Mouse (Mus musculus): ENCODE results near the gene Zmiz2. TPM values are rescaled to one million over a fixed set of nuclear protein-coding genes. Genes with fewer than 3 reads are reported as not detected.
A peak's percentile ranks its signal among the peaks of the same experiment; 100 is the strongest.
"Not testable (repeated sequence)": the region's sequence is repeated elsewhere in the genome, so short reads cannot be mapped to it uniquely, and the experiment has no call there.

Gene Zmiz2
- polyA plus RNA-seq, 1 experiment from 2014 or later: 9.9 TPM

DNA sequence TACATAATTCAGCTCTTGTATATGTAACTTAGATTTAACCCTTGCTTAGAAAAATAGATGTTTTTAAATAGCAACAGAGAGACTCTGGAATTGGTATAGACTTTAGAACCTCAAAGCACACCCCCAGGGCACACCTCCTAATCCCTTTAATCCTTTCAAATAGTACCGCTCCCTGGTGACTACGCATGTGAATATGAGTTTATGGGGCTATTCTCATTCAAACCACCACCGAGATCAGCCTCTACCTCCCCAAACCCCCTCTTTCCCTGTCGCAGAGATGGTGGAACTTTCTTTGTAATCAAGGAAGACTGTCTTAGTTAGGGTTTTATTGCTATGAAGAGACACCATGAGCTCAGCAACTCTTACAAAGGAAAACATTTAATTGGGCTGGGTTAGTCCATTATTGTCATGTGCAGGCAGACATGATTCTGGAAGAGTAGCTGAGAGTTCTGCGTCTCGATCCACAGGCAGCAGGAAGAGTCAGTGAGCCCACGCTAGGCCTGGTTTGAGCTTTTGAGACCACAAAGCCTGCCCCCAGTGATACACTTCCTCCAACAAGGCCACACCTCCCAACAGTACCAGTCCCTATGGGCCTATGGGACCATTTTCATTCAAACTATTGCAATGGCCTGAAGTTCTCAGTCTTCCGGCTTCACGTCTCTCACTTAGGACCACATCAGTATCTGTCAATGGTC is 24.1 kb upstream of the Zmiz2 start:
- Histone ChIP-seq H3K4me3 (replicated peaks; ENCODE audit: low read depth, low read length) (no peak overlapping the region), H3K27ac (no peak overlapping the region), H3K4me2 (ENCODE audit: low read length) (no peak overlapping the region), H3K4me1 (replicated peaks; ENCODE audit: insufficient read depth, low read length) (no peaks in the 10 kb centered on the region), H3K27me3 (ENCODE audit: insufficient read depth, low read length) (no peaks in the 10 kb centered on the region), H3K9me3 (replicated peaks; ENCODE audit: low read length) (no peaks in the 10 kb centered on the region), H3K36me3 (ENCODE audit: insufficient read depth, low read length) (no peaks in the 10 kb centered on the region), H3K9ac (ENCODE audit: low read depth, low read length) (no peak overlapping the region)
- DNase-seq (ENCODE audit: low spot score) (no peak), ATAC-seq (replicated peaks; ENCODE audit: low FRiP score, low read depth) (no peak)
- TF ChIP-seq CTCF (IDR thresholded peaks at IDR 0.05; ENCODE audit: low read depth): no peak
- 95% methylated on average over 9 of the region's 9 CpGs for WGBS

DNA sequence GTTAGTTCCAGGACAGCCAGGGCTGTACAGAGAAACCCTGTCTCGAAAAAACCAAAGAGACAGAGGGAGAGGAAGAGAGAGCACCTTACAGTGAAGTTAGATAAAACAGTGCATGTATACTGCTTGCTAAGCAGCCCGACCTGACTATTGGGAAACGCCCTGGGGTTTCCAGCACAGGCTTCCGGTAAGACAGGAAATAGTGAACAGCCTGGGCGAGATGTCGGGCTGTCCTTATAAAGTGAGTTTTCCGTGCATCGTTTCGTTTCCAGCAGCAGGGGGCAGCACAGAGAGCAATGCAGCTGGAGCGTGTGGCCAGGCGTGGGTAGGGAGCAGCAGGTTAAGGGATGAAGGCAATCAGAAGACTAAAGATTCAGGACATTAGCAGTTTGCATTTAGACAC is 23.0 kb upstream of the Zmiz2 start:
- no peak overlapping the region for H3K4me2 ChIP-seq (ENCODE audit: low read length)
- ATAC-seq (replicated peaks; ENCODE audit: low FRiP score, low read depth): peak; percentile 81; the same call in 1 of the 2 replicates
- 15% methylated on average over 11 of the region's 11 CpGs for WGBS
- H3K36me3 ChIP-seq (ENCODE audit: insufficient read depth, low read length): no peaks in the 10 kb centered on the region
- peak; percentile 91 for DNase-seq (ENCODE audit: low spot score)
- H3K27ac ChIP-seq: 0 out of 2 replicates have a peak overlapping the region, but pooled peaks have one; percentile 31
- H3K9me3 ChIP-seq (replicated peaks; ENCODE audit: low read length): no peaks in the 10 kb centered on the region
- no peak overlapping the region for H3K9ac ChIP-seq (ENCODE audit: low read depth, low read length)
- no peaks in the 10 kb centered on the region for H3K4me1 ChIP-seq (replicated peaks; ENCODE audit: insufficient read depth, low read length)
- H3K4me3 ChIP-seq (replicated peaks; ENCODE audit: low read depth, low read length): no peak overlapping the region
- TF ChIP-seq CTCF (IDR thresholded peaks at IDR 0.05; ENCODE audit: low read depth): peak; percentile 91
- H3K27me3 ChIP-seq (ENCODE audit: insufficient read depth, low read length): no peaks in the 10 kb centered on the region

DNA sequence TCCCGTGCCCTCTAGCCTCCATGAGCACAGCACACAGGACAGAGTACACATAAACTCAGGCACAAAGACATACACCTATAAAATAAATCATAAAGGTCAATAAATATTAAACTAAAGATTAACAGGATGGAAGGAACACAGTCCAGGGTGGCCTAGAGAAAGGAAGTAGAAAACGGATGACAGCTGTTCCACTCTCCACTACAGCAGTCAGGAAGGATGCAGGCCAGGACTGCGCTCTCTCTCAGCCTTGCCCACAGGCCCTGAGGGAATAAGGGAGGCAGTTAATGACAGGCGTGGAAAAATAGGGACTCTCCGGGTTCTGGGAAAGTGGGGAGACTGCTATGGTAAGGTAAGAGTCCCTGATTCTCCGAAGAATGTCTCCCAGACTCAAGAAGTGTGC is 22.4 kb upstream of the Zmiz2 start:
- Histone ChIP-seq H3K27ac (peak overlapping the region; percentile 31; the same call in 1 of the 2 replicates), H3K27me3 (ENCODE audit: insufficient read depth, low read length) (no peaks in the 10 kb centered on the region), H3K4me2 (ENCODE audit: low read length) (no peak overlapping the region), H3K4me1 (replicated peaks; ENCODE audit: insufficient read depth, low read length) (no peaks in the 10 kb centered on the region), H3K9ac (ENCODE audit: low read depth, low read length) (no peak overlapping the region), H3K9me3 (replicated peaks; ENCODE audit: low read length) (no peaks in the 10 kb centered on the region), H3K36me3 (ENCODE audit: insufficient read depth, low read length) (no peaks in the 10 kb centered on the region), H3K4me3 (replicated peaks; ENCODE audit: low read depth, low read length) (no peak overlapping the region)
- DNase-seq (ENCODE audit: low spot score) (peak; percentile 22), ATAC-seq (replicated peaks; ENCODE audit: low FRiP score, low read depth) (peak; percentile 48; the same call in 1 of the 2 replicates)
- TF ChIP-seq CTCF (IDR thresholded peaks at IDR 0.05; ENCODE audit: low read depth): no peak
- WGBS: 74% methylated on average over 6 of the region's 6 CpGs

DNA sequence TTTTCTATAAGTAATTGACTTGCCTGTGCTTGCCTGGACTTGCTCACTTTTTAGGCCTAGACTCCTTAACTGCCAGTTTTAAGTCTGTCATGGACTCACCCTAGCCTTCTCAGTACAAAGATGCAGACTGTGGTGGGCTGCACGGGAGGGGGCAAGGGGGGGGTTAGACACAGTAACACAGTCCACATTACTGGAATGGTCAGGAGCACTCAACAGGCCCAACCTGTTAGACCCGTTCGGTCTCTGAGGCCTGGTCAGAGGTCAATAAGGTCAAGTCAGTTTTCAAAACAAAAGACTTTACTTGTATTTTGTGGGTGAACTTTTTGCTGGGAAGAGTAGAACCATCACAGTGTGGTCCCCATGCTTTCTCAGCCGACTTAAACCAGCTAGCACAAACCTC is 21.7 kb upstream of the Zmiz2 start:
- WGBS: 62% methylated on average over 4 of the region's 4 CpGs
- Histone ChIP-seq H3K36me3 (ENCODE audit: insufficient read depth, low read length) (no peaks in the 10 kb centered on the region), H3K27ac (no peak overlapping the region), H3K9me3 (replicated peaks; ENCODE audit: low read length) (no peaks in the 10 kb centered on the region), H3K4me3 (replicated peaks; ENCODE audit: low read depth, low read length) (no peak overlapping the region), H3K9ac (ENCODE audit: low read depth, low read length) (no peak overlapping the region), H3K4me2 (ENCODE audit: low read length) (no peak overlapping the region), H3K4me1 (replicated peaks; ENCODE audit: insufficient read depth, low read length) (no peaks in the 10 kb centered on the region), H3K27me3 (ENCODE audit: insufficient read depth, low read length) (no peaks in the 10 kb centered on the region)
- DNase-seq (ENCODE audit: low spot score): no peak
- TF ChIP-seq CTCF (IDR thresholded peaks at IDR 0.05; ENCODE audit: low read depth): no peak
- no peak for ATAC-seq (replicated peaks; ENCODE audit: low FRiP score, low read depth)

DNA sequence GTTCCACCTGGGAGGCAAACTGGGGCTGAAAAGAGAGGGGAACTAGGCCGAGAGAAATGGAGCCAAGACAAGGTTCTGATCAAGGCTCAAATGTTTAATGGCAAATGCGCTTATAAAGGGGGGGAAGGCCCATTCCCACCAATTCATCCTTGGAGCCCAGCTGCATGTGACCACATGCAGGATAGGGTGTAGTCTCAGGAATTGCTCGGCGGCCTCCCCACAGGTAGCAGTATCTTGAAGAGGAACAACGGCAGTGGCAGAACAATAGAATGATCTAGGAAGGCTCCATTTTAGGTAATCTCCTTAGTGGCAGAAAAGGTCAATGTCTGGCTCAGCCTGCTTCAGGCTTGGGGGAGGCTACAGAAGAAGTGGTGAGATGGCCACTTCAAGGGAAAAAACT is 20.9 kb upstream of the Zmiz2 start:
- not testable (repeated sequence) for ATAC-seq (replicated peaks; ENCODE audit: low FRiP score, low read depth); H3K4me3 ChIP-seq (replicated peaks; ENCODE audit: low read depth, low read length); H3K9me3 ChIP-seq (replicated peaks; ENCODE audit: low read length); H3K9ac ChIP-seq (ENCODE audit: low read depth, low read length); DNase-seq (ENCODE audit: low spot score); H3K27ac ChIP-seq; H3K4me2 ChIP-seq (ENCODE audit: low read length); H3K4me1 ChIP-seq (replicated peaks; ENCODE audit: insufficient read depth, low read length); H3K27me3 ChIP-seq (ENCODE audit: insufficient read depth, low read length); H3K36me3 ChIP-seq (ENCODE audit: insufficient read depth, low read length)
- WGBS: 88% methylated on average over 5 of the region's 5 CpGs

DNA sequence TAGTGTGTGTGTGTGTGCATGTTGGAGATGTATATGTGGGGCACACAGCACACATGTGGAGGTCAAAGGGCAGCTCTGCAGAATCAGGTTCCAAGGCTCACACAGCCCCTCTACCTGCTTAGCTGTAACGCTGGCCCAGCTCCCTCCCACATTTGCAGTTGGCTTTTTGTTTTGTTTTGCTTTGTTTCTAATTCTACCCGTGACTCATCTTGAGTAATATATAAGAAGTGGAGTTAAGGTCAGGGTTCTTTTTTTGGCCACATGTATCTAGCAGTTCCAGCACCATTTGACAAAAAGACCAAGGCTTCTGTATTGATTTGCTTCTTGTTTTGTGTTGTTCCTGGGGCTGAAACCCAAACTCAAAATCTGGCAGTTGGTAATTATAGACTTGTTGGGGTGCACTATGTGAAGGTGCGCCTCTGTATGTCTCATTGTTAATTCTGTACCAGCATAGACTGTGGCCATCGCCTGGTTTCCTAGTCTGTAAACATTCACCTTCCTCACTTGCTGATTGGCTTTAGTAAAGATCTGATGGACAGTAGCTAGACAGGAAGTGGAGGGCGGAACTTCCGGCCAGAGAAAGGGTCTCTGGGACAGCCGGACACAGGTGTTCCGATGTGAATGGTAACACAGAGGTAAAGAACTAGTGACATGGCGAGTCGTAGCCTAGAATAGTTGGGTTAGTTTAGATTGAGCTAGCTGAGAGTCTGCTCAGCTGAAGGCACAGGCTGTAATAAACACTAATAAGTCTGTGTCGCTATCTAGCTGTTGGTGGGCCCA is 17.3 kb upstream of the Zmiz2 start:
- no peak overlapping the region for H3K4me2 ChIP-seq (ENCODE audit: low read length)

More for the DNA sequence above, 17.3 kb upstream of the Zmiz2 start:
- TF ChIP-seq CTCF (IDR thresholded peaks at IDR 0.05; ENCODE audit: low read depth): no peak
- ATAC-seq (replicated peaks; ENCODE audit: low FRiP score, low read depth) (no peak), DNase-seq (ENCODE audit: low spot score) (no peak)
- Histone ChIP-seq H3K9ac (ENCODE audit: low read depth, low read length) (no peak overlapping the region), H3K9me3 (replicated peaks; ENCODE audit: low read length) (no peaks in the 10 kb centered on the region), H3K36me3 (ENCODE audit: insufficient read depth, low read length) (no peaks in the 10 kb centered on the region), H3K4me3 (replicated peaks; ENCODE audit: low read depth, low read length) (no peak overlapping the region), H3K27me3 (ENCODE audit: insufficient read depth, low read length) (no peaks in the 10 kb centered on the region), H3K27ac (no peak overlapping the region), H3K4me1 (replicated peaks; ENCODE audit: insufficient read depth, low read length) (no peaks in the 10 kb centered on the region)
- WGBS: 79% methylated on average over 11 of the region's 11 CpGs

Measured in kidney, postnatal 0 days (tissue).